Mouse (Mus musculus) ES-Bruce4 (cell line): Measurements from ENCODE around the gene March1. TPM values are rescaled to one million over a fixed set of nuclear protein-coding genes. Genes with fewer than 3 reads are reported as not detected.

Experiments used
- H3K27ac ChIP-seq: 2 replicates; pipeline ENCODE4 v1.5.1; 2012; ENCODE audit warnings: low read length, inconsistent platforms; ENCODE audit not compliant: insufficient read depth
- H3K27me3 ChIP-seq: 2 replicates; pipeline ENCODE4 v1.6.1; 2012; ENCODE audit warnings: mild to moderate bottlenecking, low read length, inconsistent platforms; ENCODE audit not compliant: control insufficient read depth, poor library complexity, insufficient read depth, severe bottlenecking
- H3K36me3 ChIP-seq: 2 replicates; pipeline ENCODE4 v1.6.1; 2012; ENCODE audit warnings: inconsistent platforms, mild to moderate bottlenecking, low read length, moderate library complexity; ENCODE audit not compliant: control insufficient read depth, poor library complexity, insufficient read depth, severe bottlenecking
- H3K4me1 ChIP-seq: one replicate; pipeline ENCODE4 v1.8.1; 2011; ENCODE audit warnings: low read length; ENCODE audit not compliant: control insufficient read depth, insufficient read depth
- H3K4me3 ChIP-seq: 2 replicates; pipeline ENCODE4 v1.5.1; 2011; ENCODE audit warnings: low read depth, mild to moderate bottlenecking, low read length
- H3K9ac ChIP-seq: 2 replicates; pipeline ENCODE4 v1.6.1; 2012; ENCODE audit warnings: low read depth, mild to moderate bottlenecking, inconsistent platforms; ENCODE audit not compliant: poor library complexity, severe bottlenecking
- H3K9me3 ChIP-seq: replicated peaks from 2 replicates; pipeline ENCODE4 v1.6.1; 2012; ENCODE audit warnings: mild to moderate bottlenecking, low read length, inconsistent platforms; ENCODE audit not compliant: control insufficient read depth, poor library complexity, insufficient read depth, severe bottlenecking
- CTCF ChIP-seq: IDR thresholded peaks from one replicate; pipeline ENCODE4 v1.8.1; 2011; ENCODE audit warnings: low read depth, low read length
- EP300 ChIP-seq: IDR thresholded peaks from 2 replicates; pipeline ENCODE4 v1.6.1; 2011; ENCODE audit warnings: low read depth, low read length; ENCODE audit not compliant: insufficient read depth
- POLR2A ChIP-seq: IDR thresholded peaks from one replicate; pipeline ENCODE4 v1.8.1; 2011; ENCODE audit warnings: low read length; ENCODE audit not compliant: insufficient read depth
- polyA plus RNA-seq: library from polyadenylated mRNA; stranded (reverse); fragments of >200 nt; gene quantifications from 2 replicates; pipeline ENCODE4 v1.2.4, GENCODE M21; 2011; ENCODE audit warnings: low read depth; ENCODE audit not compliant: missing spikeins, insufficient read depth, insufficient read length

March1 gene
- polyA plus RNA-seq, 1 experiment = not detected

- Histone ChIP-seq H3K27ac (no peak overlapping the region), H3K9me3 (no peaks in the 10 kb centered on the region), H3K36me3 (no peaks in the 10 kb centered on the region), H3K4me1 (no peaks in the 10 kb centered on the region), H3K4me3 (no peak overlapping the region), H3K27me3 (no peaks in the 10 kb centered on the region), H3K9ac (no peak overlapping the region)
- TF ChIP-seq POLR2A (no peak), CTCF (no peak), EP300 (no peak)
These were observed 567.5 kb downstream of the March1 start for GRCm38 (mm10) chr8:66185226-66185625.

- no peaks in the 10 kb centered on the region for H3K27me3 ChIP-seq
- no peaks in the 10 kb centered on the region for H3K9me3 ChIP-seq
- no peaks in the 10 kb centered on the region for H3K36me3 ChIP-seq
- H3K9ac ChIP-seq = no peak overlapping the region
- H3K27ac ChIP-seq = no peak overlapping the region
- H3K4me1 ChIP-seq = no peaks in the 10 kb centered on the region
- TF ChIP-seq POLR2A (no peak), CTCF (no peak), EP300 (no peak)
- H3K4me3 ChIP-seq = no peak overlapping the region
These were observed 576.7 kb downstream of the March1 start for GRCm38 (mm10) chr8:66194416-66194815.

GRCm38 (mm10) chr8:66200169-66200568 lies 582.5 kb downstream of the March1 start:
- H3K27me3 ChIP-seq = no peaks in the 10 kb centered on the region
- H3K4me3 ChIP-seq = no peak overlapping the region
- no peaks in the 10 kb centered on the region for H3K4me1 ChIP-seq
- H3K9ac ChIP-seq = no peak overlapping the region
- H3K36me3 ChIP-seq = no peaks in the 10 kb centered on the region
- no peak overlapping the region for H3K27ac ChIP-seq
- H3K9me3 ChIP-seq = no peaks in the 10 kb centered on the region
- TF ChIP-seq CTCF = no peak
- no peak for TF ChIP-seq EP300
- no peak for TF ChIP-seq POLR2A

GRCm38 (mm10) chr8:66203814-66204438 lies 586.2 kb downstream of the March1 start:
- Histone ChIP-seq H3K4me3 (no peak overlapping the region), H3K9me3 (no peaks in the 10 kb centered on the region), H3K4me1 (no peaks in the 10 kb centered on the region), H3K27me3 (no peaks in the 10 kb centered on the region), H3K9ac (no peak overlapping the region), H3K27ac (no peak overlapping the region), H3K36me3 (no peaks in the 10 kb centered on the region)
- TF ChIP-seq EP300 (no peak), CTCF (no peak), POLR2A (no peak)

- no peak overlapping the region for H3K4me3 ChIP-seq
- H3K27me3 ChIP-seq = no peaks in the 10 kb centered on the region
- H3K9me3 ChIP-seq = no peaks in the 10 kb centered on the region
- TF ChIP-seq EP300 = no peak
- TF ChIP-seq CTCF = no peak
- TF ChIP-seq POLR2A = no peak
- no peaks in the 10 kb centered on the region for H3K36me3 ChIP-seq
- H3K4me1 ChIP-seq = no peaks in the 10 kb centered on the region
- no peak overlapping the region for H3K9ac ChIP-seq
- no peak overlapping the region for H3K27ac ChIP-seq
These were observed 591.9 kb downstream of the March1 start for GRCm38 (mm10) chr8:66209553-66209952.

GRCm38 (mm10) chr8:66210294-66210693 lies 592.6 kb downstream of the March1 start:
- H3K27ac ChIP-seq = no peak overlapping the region
- TF ChIP-seq POLR2A (no peak), CTCF (no peak), EP300 (no peak)
- no peaks in the 10 kb centered on the region for H3K4me1 ChIP-seq
- no peak overlapping the region for H3K9ac ChIP-seq
- no peaks in the 10 kb centered on the region for H3K9me3 ChIP-seq
- no peak overlapping the region for H3K4me3 ChIP-seq
- no peaks in the 10 kb centered on the region for H3K27me3 ChIP-seq
- no peaks in the 10 kb centered on the region for H3K36me3 ChIP-seq
